Mouse (Mus musculus) heart, postnatal 4 days (tissue): Measurements from ENCODE around the gene Actl10. TPM values are rescaled to one million over a fixed set of nuclear protein-coding genes. Genes with fewer than 3 reads are reported as not detected.
A peak's percentile ranks its signal among the peaks of the same experiment; 100 is the strongest.

Experiments used
- DNase-seq: peaks from one replicate; pipeline ENCODE4 v3.0.0; 2021
- total RNA-seq, 2 experiments: library from RNA; stranded (reverse); gene quantifications; 2 replicates each; pipeline ENCODE4 v1.2.3; 2021

Actl10 gene
- total RNA-seq: under 1 TPM in 1 of 2 experiments, not detected in 1; 0.17 TPM

GRCm38 (mm10) chr2:154551476-154551875 lies at the start of gene Actl10:
TSS of gene Actl10 (plus strand) at chr2:154551776.
- DNase-seq: no peak

GRCm38 (mm10) chr2:154507076-154507475 lies 44.5 kb upstream of the Actl10 start:
- DNase-seq: no peak

- DNase-seq: no peak
Observed at GRCm38 (mm10) chr2:154507566-154508283, 43.9 kb upstream of the Actl10 start.

- DNase-seq: no peak
Observed at GRCm38 (mm10) chr2:154508450-154508849, 43.1 kb upstream of the Actl10 start.

- DNase-seq: no peak
Observed at GRCm38 (mm10) chr2:154510141-154510540, 41.4 kb upstream of the Actl10 start.

- no peak for DNase-seq
Observed at GRCm38 (mm10) chr2:154516944-154517343, 34.6 kb upstream of the Actl10 start.

- DNase-seq: no peak
Observed at GRCm38 (mm10) chr2:154517424-154517823, 34.2 kb upstream of the Actl10 start.

GRCm38 (mm10) chr2:154521449-154521848 lies 30.1 kb upstream of the Actl10 start:
- no peak for DNase-seq

- no peak for DNase-seq
Observed at GRCm38 (mm10) chr2:154522334-154522733, 29.2 kb upstream of the Actl10 start.

- DNase-seq: no peak
Observed at GRCm38 (mm10) chr2:154525285-154525684, 26.3 kb upstream of the Actl10 start.

GRCm38 (mm10) chr2:154526531-154526930 lies 25.0 kb upstream of the Actl10 start:
- no peak for DNase-seq

- DNase-seq: no peak
Observed at GRCm38 (mm10) chr2:154532888-154533287, 18.7 kb upstream of the Actl10 start.

GRCm38 (mm10) chr2:154534704-154535270 lies 16.8 kb upstream of the Actl10 start:
- DNase-seq: no peak

- DNase-seq: no peak
Observed at GRCm38 (mm10) chr2:154538310-154538709, 13.3 kb upstream of the Actl10 start.

- DNase-seq: no peak
Observed at GRCm38 (mm10) chr2:154538710-154539109, 12.9 kb upstream of the Actl10 start.

- DNase-seq: peak; percentile 62
Observed at GRCm38 (mm10) chr2:154539720-154540119, 11.9 kb upstream of the Actl10 start.

GRCm38 (mm10) chr2:154541630-154542029 lies 9.9 kb upstream of the Actl10 start:
- no peak for DNase-seq

- peak; percentile 74 for DNase-seq
Observed at GRCm38 (mm10) chr2:154543567-154544347, 7.8 kb upstream of the Actl10 start.

GRCm38 (mm10) chr2:154546711-154547110 lies 4.9 kb upstream of the Actl10 start, which contains the start of gene 1700003F12Rik:
TSS of gene 1700003F12Rik (plus strand) at chr2:154547085.
- peak; percentile 4 for DNase-seq

GRCm38 (mm10) chr2:154548688-154549087 lies 2.9 kb upstream of the Actl10 start:
- DNase-seq: peak; percentile 64

- peak; percentile 77 for DNase-seq
Observed at GRCm38 (mm10) chr2:154549127-154549885, 2.3 kb upstream of the Actl10 start.

- no peak for DNase-seq
Observed at GRCm38 (mm10) chr2:154549886-154550189, 1.7 kb upstream of the Actl10 start.

- no peak for DNase-seq
Observed at GRCm38 (mm10) chr2:154550937-154551336, 639 bp upstream of the Actl10 start.
